Mouse (Mus musculus): ENCODE results near the gene Gm2016. TPM values are rescaled to one million over a fixed set of nuclear protein-coding genes. Genes with fewer than 3 reads are reported as not detected.

Gm2016 gene
- not detected for total RNA-seq (2023)

GRCm38 (mm10) chr12:87873772-87874171, at the start of gene Gm2016:
Gene Gm2016, plus strand, starts transcription at chr12:87874072.

GRCm38 (mm10) chr12:87842239-87842638, 31.6 kb upstream of the Gm2016 start, which contains the start of gene Gm2001:
Gene Gm2001, minus strand, starts transcription at chr12:87842339.

GRCm38 (mm10) chr12:87895070-87895469, 21.2 kb downstream of the Gm2016 start, which contains the start of gene Gm2022:
Gene Gm2022, plus strand, starts transcription at chr12:87895370.

GRCm38 (mm10) chr12:87919721-87920120, 45.8 kb downstream of the Gm2016 start, which contains the start of gene Gm2035:
Gene Gm2035, minus strand, starts transcription at chr12:87919857.

Other genes starting within 250 kb of the Gm2016 start
- gene Gm16381, start 229.5 kb upstream of the Gm2016 start, total RNA-seq (2023) = not detected
- not detected for gene Gm21319, start 98.3 kb upstream of the Gm2016 start, total RNA-seq (2023)
- not detected for gene Gm21936, start 78.6 kb upstream of the Gm2016 start, total RNA-seq (2023)
- gene BB287469, start 57.5 kb upstream of the Gm2016 start, total RNA-seq (2023) = not detected
- gene Gm2001, start 31.7 kb upstream of the Gm2016 start, total RNA-seq (2023) = not detected
- not detected for gene Gm2022, start 21.3 kb downstream of the Gm2016 start, total RNA-seq (2023)
- gene Gm2035, start 45.8 kb downstream of the Gm2016 start, total RNA-seq (2023) = not detected
- gene Gm2042, start 80.0 kb downstream of the Gm2016 start, total RNA-seq (2023) = not detected
- not detected for gene Gm2075, start 137.8 kb downstream of the Gm2016 start, total RNA-seq (2023)
- gene Gm6803, start 144.7 kb downstream of the Gm2016 start, total RNA-seq (2023) = not detected
- gene Gm2056, start 152.9 kb downstream of the Gm2016 start, total RNA-seq (2023) = not detected
- gene Gm16368, start 209.6 kb downstream of the Gm2016 start, total RNA-seq (2023) = not detected

Measured in neutrophil, adult 83 days (primary cell).